Mouse (Mus musculus) erythroid progenitor cell, adult 5-6 weeks (primary cell): Measurements from ENCODE around the gene D3Ertd254e. TPM values are rescaled to one million over a fixed set of nuclear protein-coding genes. Genes with fewer than 3 reads are reported as not detected.

ENCODE experiments used
- ATAC-seq: replicated peaks from 2 replicates; pipeline ENCODE4 v1.8.0; 2016; ENCODE audit warnings: moderate number of reproducible peaks, mild to moderate bottlenecking, moderate TSS enrichment, inconsistent platforms; ENCODE audit not compliant: poor library complexity, low FRiP score, severe bottlenecking
- total RNA-seq, 2 experiments: library from RNA; stranded (forward) in 1 of 2; stranded (reverse) in 1 of 2; fragments of 150-400 nt in 1 of 2; fragments of 186-747, 209-891 nt in 1 of 2; gene quantifications; 2 replicates each; pipeline versions ENCODE4 v1.2.3 to v1.2.4; 2015 to 2017; ENCODE audit warnings: low replicate concordance in 2 of 2

The D3Ertd254e gene
- total RNA-seq, 2 experiments from 2014 or later, result 0.68 to 0.84 TPM

- ATAC-seq, result no peak
Observed at GRCm38 (mm10) chr3:36209776-36210555, 59.1 kb downstream of the D3Ertd254e start.

GRCm38 (mm10) chr3:36210939-36211338, 60.1 kb downstream of the D3Ertd254e start:
- no peak for ATAC-seq

DNA sequence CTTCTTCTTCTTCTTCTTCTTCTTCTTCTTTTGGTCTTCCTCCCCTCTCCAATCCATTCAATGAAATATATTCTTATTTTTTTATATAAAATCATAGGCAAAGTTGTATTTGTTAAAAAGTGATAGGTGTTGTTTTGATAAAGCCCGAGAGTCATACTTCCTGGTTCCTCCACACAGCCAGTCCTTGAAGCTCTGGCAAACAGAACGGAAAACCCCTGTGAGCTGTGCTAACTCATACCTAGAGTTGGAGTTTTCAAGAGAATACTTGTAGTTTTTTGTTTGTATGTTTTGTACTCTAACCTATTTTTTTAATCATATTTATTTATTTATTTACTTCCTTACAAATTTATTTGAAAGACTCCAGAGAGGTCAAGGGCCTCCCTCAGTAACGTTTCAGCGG, 61.9 kb downstream of the D3Ertd254e start:
- no peak for ATAC-seq

Other genes starting within 250 kb of the D3Ertd254e start
- gene Dcun1d1, start 213.6 kb upstream of the D3Ertd254e start, total RNA-seq (2015; ENCODE audit: low replicate concordance), result 114 and 132 TPM in 2 replicates
- gene Dcun1d1, start 213.6 kb upstream of the D3Ertd254e start, total RNA-seq (2017; ENCODE audit: low replicate concordance), result 152 and 181 TPM in 2 replicates
- gene Mccc1, start 150.3 kb upstream of the D3Ertd254e start, total RNA-seq (2015; ENCODE audit: low replicate concordance), result 1.1 and 2.1 TPM in 2 replicates
- 2.1 and 6.3 TPM in 2 replicates for gene Mccc1, start 150.3 kb upstream of the D3Ertd254e start, total RNA-seq (2017; ENCODE audit: low replicate concordance)
- not detected in 2 replicates for gene Ccdc144b, start 97.5 kb upstream of the D3Ertd254e start, total RNA-seq (2015; ENCODE audit: low replicate concordance)
- not detected in 2 replicates for gene Ccdc144b, start 97.5 kb upstream of the D3Ertd254e start, total RNA-seq (2017; ENCODE audit: low replicate concordance)
- 15.1 and 16.2 TPM in 2 replicates for gene Acad9, start 85.0 kb upstream of the D3Ertd254e start, total RNA-seq (2015; ENCODE audit: low replicate concordance)
- gene Acad9, start 85.0 kb upstream of the D3Ertd254e start, total RNA-seq (2017; ENCODE audit: low replicate concordance), result 4.5 and 22.6 TPM in 2 replicates
- not detected in 2 replicates for gene Qrfpr, start 71.3 kb downstream of the D3Ertd254e start, total RNA-seq (2015; ENCODE audit: low replicate concordance)
- not detected in 2 replicates for gene Qrfpr, start 71.3 kb downstream of the D3Ertd254e start, total RNA-seq (2017; ENCODE audit: low replicate concordance)